ENCODE assay signal across 17 mouse cellular contexts in genomic region chr11:78349441-78350358, GRCm38 (mm10). TPM values are rescaled to one million over a fixed set of nuclear protein-coding genes. Genes with fewer than 3 reads are reported as not detected.
DNase-seq lines count a peak whose midpoint lies in the region; ATAC-seq and TF ChIP-seq lines count a peak whose summit lies in the region.
"Had no signal": no experiment of that assay in that cellular context is flagged by ENCODE, and none has a peak within 500 bp of the region (broad histone marks: within the 10 kb centered on the region; RNA-seq: fewer than 3 reads in every experiment).

No protein-coding gene starts in this region.

- H3K4me2 ChIP-seq in heart, embryonic 16.5 days (ENCODE audit: low read depth, low read length), result no peak overlapping the region
- no peak overlapping the region for H3K4me2 ChIP-seq in intestine, postnatal 0 days (replicated peaks; ENCODE audit: low read depth)
- H3K4me2 ChIP-seq: limb, embryonic 12.5 days had no signal

- no peaks in the 10 kb centered on the region for H3K27me3 ChIP-seq in heart, embryonic 16.5 days (ENCODE audit: control insufficient read depth, insufficient read depth, low read length)
- no peaks in the 10 kb centered on the region for H3K27me3 ChIP-seq in heart, adult 2 months (ENCODE audit: control insufficient read depth, insufficient read depth, low read length)
- H3K27me3 ChIP-seq in spleen, adult 2 months (ENCODE audit: control insufficient read depth, insufficient read depth, low read length), result no peaks in the 10 kb centered on the region
- H3K27me3 ChIP-seq in intestine, postnatal 0 days (replicated peaks; ENCODE audit: control insufficient read depth, insufficient read depth, low read length), result no peaks in the 10 kb centered on the region
- H3K27me3 ChIP-seq: limb, embryonic 12.5 days had no signal

- WGBS in heart, embryonic 16.5 days, result 59% methylated on average over 4 of the region's 4 CpGs
- WGBS in heart, adult 2 months, result 66% methylated on average over 4 of the region's 4 CpGs
- 72% methylated on average over 4 of the region's 4 CpGs for WGBS in spleen, adult 2 months
- 47% methylated on average over 4 of the region's 4 CpGs for WGBS in intestine, postnatal 0 days

- H3K36me3 ChIP-seq in heart, embryonic 16.5 days (ENCODE audit: control insufficient read depth, insufficient read depth), result peaks cover 9% of the 10 kb centered on the region
- no peaks in the 10 kb centered on the region for H3K36me3 ChIP-seq in heart, adult 2 months (ENCODE audit: control insufficient read depth, insufficient read depth, low read length)
- H3K36me3 ChIP-seq in spleen, adult 2 months (ENCODE audit: control insufficient read depth, insufficient read depth, low read length), result no peaks in the 10 kb centered on the region
- H3K36me3 ChIP-seq in intestine, postnatal 0 days (ENCODE audit: control insufficient read depth, insufficient read depth), result 0 out of 2 replicates have a peak, but pooled peaks cover 9% of the 10 kb centered on the region

- TF ChIP-seq POLR2A in heart, adult 2 months (IDR thresholded peaks at IDR 0.05; ENCODE audit: insufficient read depth, low read depth, low read length), result no peak
- TF ChIP-seq POLR2A in spleen, adult 2 months (IDR thresholded peaks at IDR 0.05; ENCODE audit: low read depth, low read length), result no peak

- H3K79me2 ChIP-seq in heart, adult 2 months (replicated peaks; ENCODE audit: control insufficient read depth, insufficient read depth, low read length), result no peaks in the 10 kb centered on the region

- no peaks in the 10 kb centered on the region for H3K9me3 ChIP-seq in heart, embryonic 16.5 days (replicated peaks; ENCODE audit: control insufficient read depth, low read length)
- H3K9me3 ChIP-seq in intestine, postnatal 0 days (ENCODE audit: control insufficient read depth), result no peaks in the 10 kb centered on the region
- H3K9me3 ChIP-seq: limb, embryonic 12.5 days had no signal

- ATAC-seq in heart, embryonic 16.5 days (replicated peaks; ENCODE audit: extremely low read depth, insufficient read depth, low FRiP score), result no peak
- peak; percentile 63 for ATAC-seq in intestine, postnatal 0 days
- ATAC-seq: CD4-positive, CD25-positive, alpha-beta regulatory T cell, adult 4 months; inflammation-experienced regulatory T-cells, adult 6 months had no signal

- no peak for DNase-seq in heart, adult 2 months
- DNase-seq in spleen, adult 2 months (ENCODE audit: low read depth in 1 of 2, low spot score in 2 of 2), result no peak
- DNase-seq in spleen, postnatal 14 days (ENCODE audit: low spot score in 2 of 2), result no peak
- no peak for DNase-seq in frontal cortex, postnatal 14 days (ENCODE audit: low spot score in 2 of 2)
- no peak for DNase-seq in layer of hippocampus, adult 9-11 months
- DNase-seq: adrenal gland, postnatal 36 days; cerebellum, adult 2 months; embryo, embryonic 11 days; thymus, postnatal 14 days had no signal

- no peak overlapping the region for H3K9ac ChIP-seq in heart, embryonic 16.5 days (ENCODE audit: low read length)
- no peak overlapping the region for H3K9ac ChIP-seq in heart, adult 2 months (ENCODE audit: low read depth, low read length)
- no peak overlapping the region for H3K9ac ChIP-seq in intestine, postnatal 0 days (ENCODE audit: low read depth, low read length)
- H3K9ac ChIP-seq: limb, embryonic 12.5 days had no signal

- H3K27ac ChIP-seq in heart, embryonic 16.5 days (ENCODE audit: low read length), result peak overlapping the region; percentile 9; the same call in 1 of the 2 replicates
- H3K27ac ChIP-seq in heart, adult 2 months, result no peak overlapping the region
- H3K27ac ChIP-seq in spleen, adult 2 months (ENCODE audit: insufficient read depth, low read length), result peak overlapping the region; percentile 75
- H3K27ac ChIP-seq in intestine, postnatal 0 days (ENCODE audit: low read depth, low read length), result peak overlapping the region; percentile 66; the same call in 1 of the 2 replicates
- H3K27ac ChIP-seq: limb, embryonic 12.5 days had no signal

- no peak for TF ChIP-seq EP300 in heart, adult 2 months (IDR thresholded peaks at IDR 0.05; ENCODE audit: insufficient read depth, low read depth, low read length)

- H3K4me1 ChIP-seq in heart, embryonic 16.5 days (ENCODE audit: control insufficient read depth, insufficient read depth, low read length), result peaks cover 33% of the 10 kb centered on the region
- peaks cover 5% of the 10 kb centered on the region for H3K4me1 ChIP-seq in heart, adult 2 months (ENCODE audit: control insufficient read depth, insufficient read depth, low read length)
- H3K4me1 ChIP-seq in spleen, adult 2 months (ENCODE audit: control insufficient read depth, insufficient read depth, insufficient read length), result peaks cover 49% of the 10 kb centered on the region
- H3K4me1 ChIP-seq in intestine, postnatal 0 days (replicated peaks; ENCODE audit: control insufficient read depth, insufficient read depth, low read length), result 0 out of 2 replicates have a peak, but pooled peaks cover 7% of the 10 kb centered on the region

- no peak for TF ChIP-seq CTCF in heart, adult 2 months (IDR thresholded peaks at IDR 0.05)
- no peak for TF ChIP-seq CTCF in spleen, adult 2 months (IDR thresholded peaks at IDR 0.05; ENCODE audit: extremely low read depth, insufficient read depth, insufficient read length, insufficient replicate concordance)
- no peak for TF ChIP-seq CTCF in intestine, postnatal 0 days (IDR thresholded peaks at IDR 0.05; ENCODE audit: low read depth)

- intact Hi-C loops in heart, adult 2 months (cut with DNase I), result loop anchor here (5.0 kb wide), 2 partner anchors 47 to 87 kb away; partner anchors contain the start of genes 2610507B11Rik and Spag5

- H3K4me3 ChIP-seq in heart, embryonic 16.5 days (ENCODE audit: low read length), result no peak overlapping the region
- no peak overlapping the region for H3K4me3 ChIP-seq in heart, adult 2 months
- no peak overlapping the region for H3K4me3 ChIP-seq in spleen, adult 2 months (ENCODE audit: extremely low read depth, insufficient read depth, insufficient read length)
- no peak overlapping the region for H3K4me3 ChIP-seq in intestine, postnatal 0 days (ENCODE audit: low read depth, low read length)
- H3K4me3 ChIP-seq: limb, embryonic 12.5 days; myocyte had no signal

RNA-seq across cellular contexts. Expression of gene Unc119, which starts 6.4 kb away (rescaled TPM):
- polyA plus RNA-seq in heart, embryonic 16.5 days (2015; fragmentation: Nextera tagmentation; extraction: Ambion mirVana), result 34.0 and 37.1 TPM in 2 replicates
- total RNA-seq in heart, adult 2 months (2021), result 1 to 10 TPM; 4.6 to 4.9 TPM
- 16.8 and 17.8 TPM in 2 replicates for polyA plus RNA-seq in heart, adult 2 months (2012; rRNA removed)
- 66.6 and 81.6 TPM in 2 replicates for polyA plus RNA-seq in spleen, adult 2 months (2012; rRNA removed)
- 26.9 and 28.4 TPM in 2 replicates for polyA plus RNA-seq in intestine, postnatal 0 days (2015; fragmentation: Nextera tagmentation; extraction: Ambion mirVana)

RNA-seq across cellular contexts. Expression of gene Pigs, which starts 21.5 kb away (rescaled TPM):
- polyA plus RNA-seq in heart, embryonic 16.5 days (2015; fragmentation: Nextera tagmentation; extraction: Ambion mirVana), result 52.3 and 56.3 TPM in 2 replicates
- total RNA-seq in heart, adult 2 months (2021), result 10 to 100 TPM; 20.7 to 25.4 TPM
- 39.7 and 47.1 TPM in 2 replicates for polyA plus RNA-seq in heart, adult 2 months (2012; rRNA removed)
- polyA plus RNA-seq in spleen, adult 2 months (2012; rRNA removed), result 66.7 and 81.9 TPM in 2 replicates
- 58.6 and 60.8 TPM in 2 replicates for polyA plus RNA-seq in intestine, postnatal 0 days (2015; fragmentation: Nextera tagmentation; extraction: Ambion mirVana)

RNA-seq across cellular contexts. Expression of gene Aldoc, which starts 26.9 kb away (rescaled TPM):
- polyA plus RNA-seq in heart, embryonic 16.5 days (2015; fragmentation: Nextera tagmentation; extraction: Ambion mirVana), result 29.0 and 30.7 TPM in 2 replicates
- total RNA-seq in heart, adult 2 months (2021), result under 1 TPM; 0.73 to 0.80 TPM
- polyA plus RNA-seq in heart, adult 2 months (2012; rRNA removed), result 0.45 and 0.56 TPM in 2 replicates
- polyA plus RNA-seq in spleen, adult 2 months (2012; rRNA removed), result 3.6 and 4.4 TPM in 2 replicates
- polyA plus RNA-seq in intestine, postnatal 0 days (2015; fragmentation: Nextera tagmentation; extraction: Ambion mirVana), result 9.3 and 9.4 TPM in 2 replicates

RNA-seq across cellular contexts. Expression of gene Foxn1, which starts 36.7 kb away (rescaled TPM):
- 4.1 and 7.9 TPM in 2 replicates for polyA plus RNA-seq in heart, embryonic 16.5 days (2015; fragmentation: Nextera tagmentation; extraction: Ambion mirVana)
- not detected for total RNA-seq in heart, adult 2 months (2021)
- polyA plus RNA-seq in heart, adult 2 months (2012; rRNA removed), result not detected in 2 replicates
- not detected in 2 replicates for polyA plus RNA-seq in spleen, adult 2 months (2012; rRNA removed)
- polyA plus RNA-seq in intestine, postnatal 0 days (2015; fragmentation: Nextera tagmentation; extraction: Ambion mirVana), result not detected in 2 replicates
- total RNA-seq: gastrocnemius, adult 18-20 months had no signal
- polyA plus RNA-seq: cerebellum, adult 2 months; heart, postnatal 0 days; inflammation-experienced regulatory T-cells, adult 6 months; limb, embryonic 12.5 days had no signal

RNA-seq across cellular contexts. Expression of gene Spag5, which starts 48.4 kb away (rescaled TPM):
- polyA plus RNA-seq in heart, embryonic 16.5 days (2015; fragmentation: Nextera tagmentation; extraction: Ambion mirVana), result 27.7 and 28.5 TPM in 2 replicates
- under 1 TPM; 0.27 to 0.42 TPM for total RNA-seq in heart, adult 2 months (2021)
- polyA plus RNA-seq in heart, adult 2 months (2012; rRNA removed), result 0.64 and 0.94 TPM in 2 replicates
- 7.2 and 10.2 TPM in 2 replicates for polyA plus RNA-seq in spleen, adult 2 months (2012; rRNA removed)
- 4.5 and 4.6 TPM in 2 replicates for polyA plus RNA-seq in intestine, postnatal 0 days (2015; fragmentation: Nextera tagmentation; extraction: Ambion mirVana)
